Mouse (Mus musculus): ENCODE measurements around the gene Pla2g4d. TPM values are rescaled to one million over a fixed set of nuclear protein-coding genes. Genes with fewer than 3 reads are reported as not detected.

The Pla2g4d gene
- total and polyA plus RNA-seq, 2 experiments from 2014 or later: 0.10 to 0.11 TPM

DNA sequence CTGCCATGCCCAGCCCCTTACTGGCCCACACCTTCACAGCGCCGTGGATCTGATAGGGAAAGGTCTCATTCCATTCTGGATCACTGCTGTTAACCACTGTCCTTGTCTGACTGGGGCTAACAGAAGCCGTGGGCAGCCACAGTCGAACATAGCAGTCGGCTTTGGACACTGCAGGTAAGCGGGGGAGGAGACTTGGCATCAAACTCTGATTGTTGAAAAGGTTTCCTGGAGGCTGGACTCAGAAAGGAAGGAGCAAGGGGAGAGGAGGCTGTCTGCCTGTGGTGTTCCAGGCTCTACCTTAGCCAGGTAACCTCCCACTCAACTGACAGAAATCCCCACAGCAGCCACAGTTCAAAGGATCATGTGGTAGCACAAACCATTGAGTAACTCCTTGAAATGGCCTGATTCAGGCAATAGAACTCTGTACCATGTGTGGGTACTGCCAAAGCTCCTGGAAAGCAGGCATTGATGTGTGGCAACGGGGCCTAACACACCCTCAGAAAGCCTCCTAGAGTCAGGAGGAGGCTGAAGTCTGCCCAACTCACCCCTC lies 23.4 kb upstream of the Pla2g4d start:
- no peaks in the 10 kb centered on the region for H3K4me1 ChIP-seq (ENCODE audit: insufficient read depth, low read length)
- no peak overlapping the region for H3K4me2 ChIP-seq (ENCODE audit: low read depth, low read length, poor library complexity, severe bottlenecking)
- no peak overlapping the region for H3K9ac ChIP-seq (replicated peaks; ENCODE audit: low read length, poor library complexity, severe bottlenecking)
- no peak for ATAC-seq (ENCODE audit: low FRiP score)
- H3K9me3 ChIP-seq (ENCODE audit: low read length): no peaks in the 10 kb centered on the region
- no peak for DNase-seq (ENCODE audit: low spot score)
- H3K4me3 ChIP-seq (ENCODE audit: low read depth, low read length): no peak overlapping the region
- peaks cover 10% of the 10 kb centered on the region for H3K36me3 ChIP-seq (ENCODE audit: insufficient read depth, low read length)
- H3K27ac ChIP-seq (ENCODE audit: low read depth, low read length): no peak overlapping the region
- H3K27me3 ChIP-seq (ENCODE audit: insufficient read depth, low read length): no peaks in the 10 kb centered on the region
- no peak for TF ChIP-seq CTCF (IDR thresholded peaks at IDR 0.05)
- 86% methylated on average over 7 of the region's 7 CpGs for WGBS

DNA sequence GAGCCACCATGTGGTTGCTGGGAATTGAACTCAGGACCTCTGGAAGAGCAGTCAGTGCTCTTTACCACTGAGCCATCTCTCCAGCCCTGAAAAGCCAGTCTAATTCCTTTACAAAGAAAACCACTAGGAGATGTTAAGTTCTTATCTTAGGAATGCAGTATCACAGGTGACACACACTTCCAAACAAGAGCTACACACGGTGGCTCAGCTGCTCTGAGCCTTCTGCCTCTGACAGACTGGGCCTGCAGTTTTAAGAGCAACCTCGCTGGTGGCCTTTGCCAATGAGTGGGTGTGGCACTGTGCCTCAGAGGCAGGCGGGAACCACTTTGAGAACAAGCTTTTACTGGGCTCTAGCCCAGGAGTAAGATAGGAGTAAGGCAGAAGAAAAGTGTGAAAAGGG lies 15.1 kb upstream of the Pla2g4d start:
- no peak for ATAC-seq (ENCODE audit: low FRiP score)
- no peak for DNase-seq (ENCODE audit: low spot score)
- Histone ChIP-seq H3K4me3 (ENCODE audit: low read depth, low read length) (no peak overlapping the region), H3K36me3 (ENCODE audit: insufficient read depth, low read length) (no peaks in the 10 kb centered on the region), H3K9me3 (ENCODE audit: low read length) (no peaks in the 10 kb centered on the region), H3K27me3 (ENCODE audit: insufficient read depth, low read length) (no peaks in the 10 kb centered on the region), H3K9ac (replicated peaks; ENCODE audit: low read length, poor library complexity, severe bottlenecking) (no peak overlapping the region), H3K4me2 (ENCODE audit: low read depth, low read length, poor library complexity, severe bottlenecking) (no peak overlapping the region), H3K27ac (ENCODE audit: low read depth, low read length) (no peak overlapping the region), H3K4me1 (ENCODE audit: insufficient read depth, low read length) (no peaks in the 10 kb centered on the region)
- 36% methylated on average over 3 of the region's 3 CpGs for WGBS
- no peak for TF ChIP-seq CTCF (IDR thresholded peaks at IDR 0.05)

DNA sequence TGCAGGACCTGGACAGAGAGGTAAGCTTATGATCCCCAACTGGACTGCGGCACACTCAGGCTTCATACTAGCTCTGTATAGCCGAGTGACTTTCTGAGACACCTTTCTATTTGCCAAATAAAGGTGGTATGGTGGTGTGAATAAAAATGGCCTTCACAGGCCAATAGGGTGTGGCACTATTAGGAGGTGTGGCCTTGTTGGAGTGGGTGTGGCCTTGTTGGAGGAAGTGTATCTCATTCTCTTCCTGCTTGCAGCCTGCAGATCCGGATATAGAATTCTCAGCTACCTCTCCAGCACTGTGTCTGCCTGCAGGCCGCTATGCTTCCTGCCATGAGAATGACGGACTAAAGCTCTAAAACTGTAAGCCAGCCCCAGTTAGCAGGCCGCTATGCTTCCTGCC lies 12.1 kb upstream of the Pla2g4d start:
- H3K9me3 ChIP-seq (ENCODE audit: low read length): no peaks in the 10 kb centered on the region
- no peaks in the 10 kb centered on the region for H3K36me3 ChIP-seq (ENCODE audit: insufficient read depth, low read length)
- no peak for ATAC-seq (ENCODE audit: low FRiP score)
- no peak for TF ChIP-seq CTCF (IDR thresholded peaks at IDR 0.05)
- H3K27me3 ChIP-seq (ENCODE audit: insufficient read depth, low read length): no peaks in the 10 kb centered on the region
- no peak overlapping the region for H3K4me3 ChIP-seq (ENCODE audit: low read depth, low read length)
- DNase-seq (ENCODE audit: low spot score): no peak
- no peaks in the 10 kb centered on the region for H3K4me1 ChIP-seq (ENCODE audit: insufficient read depth, low read length)
- 93% methylated on average over 6 of the region's 6 CpGs for WGBS
- H3K27ac ChIP-seq (ENCODE audit: low read depth, low read length): no peak overlapping the region
- no peak overlapping the region for H3K4me2 ChIP-seq (ENCODE audit: low read depth, low read length, poor library complexity, severe bottlenecking)
- H3K9ac ChIP-seq (replicated peaks; ENCODE audit: low read length, poor library complexity, severe bottlenecking): no peak overlapping the region

DNA sequence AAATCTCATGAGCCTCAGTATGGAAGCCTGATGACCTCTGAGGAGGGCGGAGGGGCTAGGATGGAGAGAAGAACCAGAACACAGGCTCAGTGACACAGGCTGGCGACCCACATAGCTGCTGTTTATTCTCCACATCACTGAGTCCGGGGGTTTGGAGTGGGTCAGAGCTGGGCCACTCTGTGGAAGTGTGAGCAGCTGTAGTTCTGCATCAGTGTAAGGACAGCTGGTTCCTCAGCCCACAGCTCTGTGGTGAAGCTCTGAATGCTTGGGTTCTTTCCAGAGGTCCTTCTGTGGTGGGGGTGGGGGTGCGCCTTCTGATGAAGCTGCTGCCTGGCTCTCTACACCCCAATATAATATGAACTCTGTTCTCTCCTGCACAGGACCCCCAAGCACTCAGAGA lies 10.9 kb upstream of the Pla2g4d start:
- ATAC-seq (ENCODE audit: low FRiP score) (no peak), DNase-seq (ENCODE audit: low spot score) (no peak)
- WGBS: 91% methylated on average over 4 of the region's 4 CpGs
- no peak overlapping the region for H3K4me2 ChIP-seq (ENCODE audit: low read depth, low read length, poor library complexity, severe bottlenecking)
- no peak for TF ChIP-seq CTCF (IDR thresholded peaks at IDR 0.05)
- H3K4me1 ChIP-seq (ENCODE audit: insufficient read depth, low read length): no peaks in the 10 kb centered on the region
- no peak overlapping the region for H3K9ac ChIP-seq (replicated peaks; ENCODE audit: low read length, poor library complexity, severe bottlenecking)
- no peak overlapping the region for H3K27ac ChIP-seq (ENCODE audit: low read depth, low read length)
- H3K9me3 ChIP-seq (ENCODE audit: low read length): no peaks in the 10 kb centered on the region
- no peak overlapping the region for H3K4me3 ChIP-seq (ENCODE audit: low read depth, low read length)
- H3K36me3 ChIP-seq (ENCODE audit: insufficient read depth, low read length): no peaks in the 10 kb centered on the region
- H3K27me3 ChIP-seq (ENCODE audit: insufficient read depth, low read length): no peaks in the 10 kb centered on the region

DNA sequence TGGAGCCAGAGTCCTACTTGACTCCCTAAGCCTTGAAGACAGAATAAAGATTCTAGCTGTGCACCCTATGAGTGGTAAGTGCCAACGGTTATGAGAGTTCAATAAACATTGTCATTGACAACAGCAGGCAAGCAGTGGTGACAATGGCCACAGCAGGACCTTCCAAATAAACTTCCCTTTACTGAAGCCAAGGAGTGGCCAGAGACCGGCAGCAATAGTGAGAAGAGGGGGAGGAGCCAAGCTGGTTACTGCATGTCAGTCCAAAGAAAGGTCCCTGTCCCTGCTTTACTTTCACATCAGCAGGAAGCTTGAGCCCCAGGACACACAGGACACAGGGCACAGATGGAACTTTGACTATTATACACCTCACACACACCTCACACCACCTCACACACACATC lies 7.2 kb upstream of the Pla2g4d start:
- no peak overlapping the region for H3K4me2 ChIP-seq (ENCODE audit: low read depth, low read length, poor library complexity, severe bottlenecking)
- WGBS: 7% methylated on average over 2 of the region's 2 CpGs
- ATAC-seq (ENCODE audit: low FRiP score): no peak

DNA sequence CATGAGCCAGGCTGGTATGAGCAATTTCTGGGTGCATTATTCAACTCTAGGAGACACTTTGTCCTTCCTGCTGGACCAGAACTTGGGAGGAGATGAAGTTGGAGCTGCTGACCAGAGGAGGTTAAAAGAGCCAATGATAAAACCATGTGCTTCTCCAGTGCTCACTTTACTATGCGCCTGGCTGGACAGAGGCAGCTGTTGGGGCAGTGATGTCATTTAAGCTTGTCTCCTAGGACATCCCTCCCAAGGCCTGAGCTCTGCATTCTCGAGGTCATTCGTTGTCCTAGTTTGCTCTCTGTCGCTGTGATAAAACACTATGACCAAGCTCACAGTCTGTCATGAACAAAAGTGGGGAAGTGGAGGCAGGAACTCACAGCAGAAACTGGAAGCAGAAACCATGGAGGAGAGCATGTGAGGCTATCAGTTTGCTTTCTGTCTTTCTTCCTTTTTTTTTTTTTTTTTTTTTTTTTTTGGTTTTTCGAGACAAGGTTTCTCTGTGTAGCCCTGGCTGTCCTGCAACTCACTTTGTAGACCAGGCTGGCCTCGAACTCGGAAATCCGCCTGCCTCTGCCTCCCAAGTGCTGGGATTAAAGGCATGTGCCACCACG lies 2.6 kb upstream of the Pla2g4d start:
- ATAC-seq (ENCODE audit: low FRiP score) (no peak), DNase-seq (ENCODE audit: low spot score) (no peak)
- no peaks in the 10 kb centered on the region for H3K4me1 ChIP-seq (ENCODE audit: insufficient read depth, low read length)
- no peak overlapping the region for H3K9ac ChIP-seq (replicated peaks; ENCODE audit: low read length, poor library complexity, severe bottlenecking)
- no peak for TF ChIP-seq CTCF (IDR thresholded peaks at IDR 0.05)
- no peaks in the 10 kb centered on the region for H3K27me3 ChIP-seq (ENCODE audit: insufficient read depth, low read length)
- 87% methylated on average over 8 of the region's 9 CpGs for WGBS
- no peak overlapping the region for H3K4me3 ChIP-seq (ENCODE audit: low read depth, low read length)
- no peaks in the 10 kb centered on the region for H3K9me3 ChIP-seq (ENCODE audit: low read length)
- no peak overlapping the region for H3K4me2 ChIP-seq (ENCODE audit: low read depth, low read length, poor library complexity, severe bottlenecking)
- no peak overlapping the region for H3K27ac ChIP-seq (ENCODE audit: low read depth, low read length)
- H3K36me3 ChIP-seq (ENCODE audit: insufficient read depth, low read length): no peaks in the 10 kb centered on the region

More for the DNA sequence above, 7.2 kb upstream of the Pla2g4d start:
- Histone ChIP-seq H3K4me1 (ENCODE audit: insufficient read depth, low read length) (no peaks in the 10 kb centered on the region), H3K27ac (ENCODE audit: low read depth, low read length) (no peak overlapping the region), H3K4me3 (ENCODE audit: low read depth, low read length) (no peak overlapping the region), H3K27me3 (ENCODE audit: insufficient read depth, low read length) (no peaks in the 10 kb centered on the region), H3K36me3 (ENCODE audit: insufficient read depth, low read length) (no peaks in the 10 kb centered on the region), H3K9me3 (ENCODE audit: low read length) (no peaks in the 10 kb centered on the region), H3K9ac (replicated peaks; ENCODE audit: low read length, poor library complexity, severe bottlenecking) (no peak overlapping the region)
- no peak for TF ChIP-seq CTCF (IDR thresholded peaks at IDR 0.05)
- DNase-seq (ENCODE audit: low spot score): no peak
